Comparison of ENCODE assay signal across 26 mouse cellular contexts in genomic region chr11:64313241-64313640, GRCm38 (mm10).
DNase-seq lines count a peak whose midpoint lies in the region; ATAC-seq and TF ChIP-seq lines count a peak whose summit lies in the region.
"Had no signal": no experiment of that assay in that cellular context is flagged by ENCODE, and none has a peak within 500 bp of the region (broad histone marks: within the 10 kb centered on the region; RNA-seq: fewer than 3 reads in every experiment).

No protein-coding gene starts in this region.

- peak; percentile 2 for DNase-seq in adrenal gland, postnatal 10 days
- no peak for DNase-seq in adrenal gland, adult (ENCODE audit: inconsistent age in 2 of 2, low spot score in 1 of 2)
- DNase-seq in frontal cortex, postnatal 36 days (ENCODE audit: low spot score in 2 of 2), result peak; percentile 11 to 23
- DNase-seq in frontal cortex, postnatal 25 days (ENCODE audit: low spot score in 2 of 2), result no peak
- DNase-seq in limb, embryonic 14.5 days (ENCODE audit: low spot score), result peak; percentile 54
- DNase-seq in limb, embryonic 10.5 days (ENCODE audit: low spot score), result no peak
- DNase-seq in right cerebral cortex, postnatal 14 days, result peak; percentile 8
- DNase-seq in right cerebral cortex, postnatal 10 days (ENCODE audit: low spot score in 2 of 2), result no peak
- DNase-seq: adrenal gland, postnatal 14 days; B cell, adult 2 months; cerebellum, adult 11 months; cerebellum, adult 8-10 months; cerebellum, postnatal 14 days; embryo, embryonic 11 days; gastrocnemius, adult 2 months; gastrocnemius, postnatal 25 days; heart, postnatal 10 days; heart, postnatal 4 days had no signal

- H3K4me1 ChIP-seq in limb, embryonic 14.5 days (ENCODE audit: control insufficient read depth, insufficient read depth, low read length), result peaks cover 21% of the 10 kb centered on the region
- peaks cover 6% of the 10 kb centered on the region; the same call in 1 of the 2 replicates for H3K4me1 ChIP-seq in limb, embryonic 10.5 days
- H3K4me1 ChIP-seq: embryonic facial prominence, embryonic 12.5 days; forebrain, embryonic 12.5 days; heart, embryonic 10.5 days; hindbrain, embryonic 12.5 days had no signal

- no peak overlapping the region for H3K27ac ChIP-seq in limb, embryonic 14.5 days (replicated peaks; ENCODE audit: low read depth, low read length)
- no peak overlapping the region for H3K27ac ChIP-seq in limb, embryonic 10.5 days
- H3K27ac ChIP-seq: embryonic facial prominence, embryonic 12.5 days; forebrain, embryonic 12.5 days; gastrocnemius, adult 2 months; heart, embryonic 10.5 days; hindbrain, embryonic 12.5 days had no signal

- H3K36me3 ChIP-seq in limb, embryonic 14.5 days (ENCODE audit: control insufficient read depth, insufficient read depth, low read length), result no peaks in the 10 kb centered on the region
- H3K36me3 ChIP-seq in limb, embryonic 10.5 days, result no peaks in the 10 kb centered on the region
- H3K36me3 ChIP-seq: embryonic facial prominence, embryonic 12.5 days; forebrain, embryonic 12.5 days; G1E; heart, embryonic 10.5 days; hindbrain, embryonic 12.5 days had no signal

- no peak overlapping the region for H3K4me3 ChIP-seq in limb, embryonic 14.5 days (replicated peaks; ENCODE audit: low read length)
- H3K4me3 ChIP-seq in limb, embryonic 10.5 days, result no peak overlapping the region
- H3K4me3 ChIP-seq: embryonic facial prominence, embryonic 12.5 days; forebrain, embryonic 12.5 days; gastrocnemius, adult 2 months; heart, embryonic 10.5 days; hindbrain, embryonic 12.5 days had no signal

- no peak for ATAC-seq in limb, embryonic 14.5 days (ENCODE audit: low FRiP score, low read depth)
- ATAC-seq: CD4-positive, CD25-positive, alpha-beta regulatory T cell, adult 4 months; hindbrain, embryonic 16.5 days; inflammation-experienced regulatory T-cells, adult 6 months had no signal

- H3K4me2 ChIP-seq in limb, embryonic 14.5 days (replicated peaks; ENCODE audit: low read depth, low read length, severe bottlenecking), result no peak overlapping the region
- H3K4me2 ChIP-seq: embryonic facial prominence, embryonic 12.5 days; forebrain, embryonic 12.5 days; hindbrain, embryonic 12.5 days had no signal

- TF ChIP-seq POLR2A in limb, embryonic 14.5 days (IDR thresholded peaks at IDR 0.05; ENCODE audit: borderline replicate concordance, extremely low read depth, insufficient read depth, insufficient read length), result no peak

- H3K27me3 ChIP-seq in limb, embryonic 14.5 days (ENCODE audit: control insufficient read depth, insufficient read depth, low read length), result no peaks in the 10 kb centered on the region
- no peaks in the 10 kb centered on the region for H3K27me3 ChIP-seq in limb, embryonic 10.5 days (ENCODE audit: low read depth, poor library complexity, severe bottlenecking)
- H3K27me3 ChIP-seq: embryonic facial prominence, embryonic 12.5 days; forebrain, embryonic 12.5 days had no signal

- WGBS in limb, embryonic 14.5 days, result 56% methylated on average over 5 of the region's 5 CpGs
- 82% methylated on average over 5 of the region's 5 CpGs for WGBS in limb, embryonic 10.5 days

- H3K9ac ChIP-seq in limb, embryonic 14.5 days (ENCODE audit: low read depth, low read length, severe bottlenecking), result no peak overlapping the region
- H3K9ac ChIP-seq: embryonic facial prominence, embryonic 12.5 days; forebrain, embryonic 12.5 days; hindbrain, embryonic 12.5 days had no signal

- H3K9me3 ChIP-seq in limb, embryonic 14.5 days (ENCODE audit: control insufficient read depth, low read length), result no peaks in the 10 kb centered on the region
- no peaks in the 10 kb centered on the region for H3K9me3 ChIP-seq in limb, embryonic 10.5 days (replicated peaks)
- H3K9me3 ChIP-seq: embryonic facial prominence, embryonic 12.5 days; forebrain, embryonic 12.5 days; G1E; heart, embryonic 10.5 days; hindbrain, embryonic 12.5 days had no signal

Comparison
In these comparisons a context has a peak if more than half of its experiments do, and no peak if none do; other contexts are left out.
1. DNase-seq: peak in adrenal gland, postnatal 10 days (single experiment), frontal cortex, postnatal 36 days (2 of 2), limb, embryonic 14.5 days (single experiment) and right cerebral cortex, postnatal 14 days (single experiment); none in adrenal gland, adult (0 of 2), frontal cortex, postnatal 25 days (0 of 2), limb, embryonic 10.5 days (single experiment) and right cerebral cortex, postnatal 10 days (0 of 2).